Mouse (Mus musculus) adrenal gland, postnatal 4 days (tissue): Measurements from ENCODE around the gene Depdc5. TPM values are rescaled to one million over a fixed set of nuclear protein-coding genes. Genes with fewer than 3 reads are reported as not detected.
"Not testable (repeated sequence)": the region's sequence is repeated elsewhere in the genome, so short reads cannot be mapped to it uniquely, and the experiment has no call there.

Experiments
- DNase-seq, 2 experiments: peaks; one replicate each; pipeline ENCODE4 v3.0.0; 2021 to 2022; ENCODE audit warnings: low spot score in 2 of 2, mixed read lengths in 2 of 2
- total RNA-seq, 2 experiments: library from RNA; stranded (reverse); gene quantifications; 2 replicates each; pipeline ENCODE4 v1.2.3; 2021

Depdc5 gene
- total RNA-seq, 2 experiments from 2014 or later: 37.7 to 43.5 TPM

DNA sequence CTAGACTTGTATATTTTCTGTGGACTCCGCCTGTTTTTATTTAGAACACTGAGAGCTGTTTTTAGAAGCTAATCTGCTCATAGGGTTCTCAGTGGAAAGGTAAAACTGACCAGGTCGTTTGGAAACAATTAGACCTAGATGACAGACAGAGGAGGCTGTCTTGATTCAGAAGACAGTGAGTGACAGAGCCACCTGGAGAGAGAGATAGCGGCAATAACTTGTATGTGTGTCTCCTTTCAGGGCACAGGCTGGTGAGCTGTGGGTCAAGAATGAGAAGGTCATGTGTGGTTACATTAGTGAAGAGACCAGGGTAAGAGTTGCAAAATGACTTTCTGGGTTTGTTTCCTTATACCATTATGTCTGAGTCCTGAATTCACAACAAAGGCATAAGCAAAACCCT lies 23.2 kb downstream of the Depdc5 start:
- no peak for DNase-seq

DNA sequence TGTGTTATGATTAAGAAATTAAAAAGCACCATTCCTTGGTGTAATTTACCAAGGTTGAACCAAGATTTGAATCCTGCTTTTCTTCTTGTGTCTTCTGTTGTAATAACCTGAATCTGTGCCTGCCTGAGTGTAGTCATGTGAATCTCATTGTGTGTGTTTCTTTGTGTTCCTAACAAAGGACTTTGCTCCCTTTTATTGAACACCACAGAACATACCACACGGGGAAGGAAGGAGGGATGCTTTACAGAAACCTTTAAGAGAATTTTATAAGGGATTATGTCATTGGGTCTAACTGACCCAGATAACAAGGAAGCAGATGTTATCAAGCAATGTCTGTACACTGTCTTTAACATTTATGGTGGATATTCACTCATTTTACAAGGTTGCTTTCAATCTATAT lies 44.0 kb downstream of the Depdc5 start:
- no peak for DNase-seq

DNA sequence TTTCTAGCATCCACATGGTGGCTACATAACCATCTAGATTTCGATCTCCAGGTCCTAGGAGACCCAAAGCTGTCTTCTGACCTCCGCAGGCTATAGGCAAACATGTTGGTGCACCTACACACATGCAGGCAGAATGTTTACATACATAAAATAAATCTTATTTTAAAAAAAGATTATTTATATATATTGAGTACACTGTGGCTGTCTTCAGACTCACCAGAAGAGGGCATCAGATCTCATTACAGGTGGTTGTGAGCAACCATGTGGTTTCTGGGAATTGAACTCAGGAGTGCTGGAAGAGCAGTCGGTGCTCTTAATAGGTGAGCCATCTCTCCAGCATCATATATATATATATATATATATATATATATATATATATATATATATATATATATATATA lies 50.6 kb downstream of the Depdc5 start:
- no peak for DNase-seq

DNA sequence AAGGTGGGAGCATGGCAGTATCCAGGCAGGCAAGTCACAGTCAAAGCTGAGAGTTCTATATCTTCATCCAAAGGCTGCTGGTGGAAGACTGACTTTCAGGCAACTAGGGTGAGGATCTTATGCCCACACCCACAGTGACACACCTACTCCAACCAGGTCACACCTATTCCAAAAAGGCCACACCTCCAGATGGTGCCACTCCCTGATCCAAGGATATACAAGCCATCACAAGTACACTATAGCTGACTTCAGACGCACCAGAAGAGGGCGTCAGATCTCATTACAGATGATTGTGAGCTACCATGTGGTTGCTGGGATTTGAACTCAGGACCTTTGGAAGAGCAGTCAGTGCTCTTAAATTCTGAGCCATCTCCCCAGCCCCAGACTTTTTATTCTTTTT lies 55.8 kb downstream of the Depdc5 start:
- DNase-seq: not testable (repeated sequence)

DNA sequence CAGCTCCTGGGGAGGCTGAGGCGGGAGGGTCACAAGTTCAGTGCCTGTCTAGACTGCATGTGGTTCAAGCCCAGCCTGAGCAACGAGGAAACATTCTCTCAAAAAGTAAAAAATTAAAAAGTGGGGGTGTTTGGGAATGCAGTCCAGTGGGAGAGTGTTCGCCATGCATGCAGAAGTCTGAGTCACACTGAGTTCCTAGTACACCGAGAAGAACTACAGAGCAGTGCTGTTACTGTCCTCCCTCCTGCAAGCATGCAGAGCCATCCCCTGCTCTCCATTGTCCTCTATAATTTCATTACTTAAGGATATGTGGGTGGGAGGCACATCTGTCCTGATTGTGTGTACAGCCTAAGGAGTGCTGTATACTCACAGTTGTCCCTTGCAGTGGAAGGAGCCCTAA lies 59.4 kb downstream of the Depdc5 start:
- no peak for DNase-seq

DNA sequence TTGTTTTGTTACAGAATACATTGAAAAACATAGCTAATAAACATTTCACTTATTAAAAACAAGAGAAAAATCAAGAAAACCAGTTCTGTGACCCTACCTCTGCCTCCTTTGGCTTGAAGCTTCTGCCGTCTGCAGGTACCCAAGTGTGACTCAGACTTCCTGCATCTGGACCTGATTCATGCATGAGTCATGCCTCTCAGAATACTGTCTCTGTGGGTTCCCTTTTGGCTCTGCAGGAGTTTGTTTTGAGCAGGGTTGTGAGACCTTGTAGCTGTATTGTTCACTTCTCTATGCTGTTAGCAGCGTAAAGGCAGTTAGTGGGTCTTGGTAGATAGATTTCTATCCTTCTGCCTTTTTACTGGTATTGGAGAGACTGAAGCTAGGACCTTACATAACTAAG lies 67.3 kb downstream of the Depdc5 start:
- no peak for DNase-seq

DNA sequence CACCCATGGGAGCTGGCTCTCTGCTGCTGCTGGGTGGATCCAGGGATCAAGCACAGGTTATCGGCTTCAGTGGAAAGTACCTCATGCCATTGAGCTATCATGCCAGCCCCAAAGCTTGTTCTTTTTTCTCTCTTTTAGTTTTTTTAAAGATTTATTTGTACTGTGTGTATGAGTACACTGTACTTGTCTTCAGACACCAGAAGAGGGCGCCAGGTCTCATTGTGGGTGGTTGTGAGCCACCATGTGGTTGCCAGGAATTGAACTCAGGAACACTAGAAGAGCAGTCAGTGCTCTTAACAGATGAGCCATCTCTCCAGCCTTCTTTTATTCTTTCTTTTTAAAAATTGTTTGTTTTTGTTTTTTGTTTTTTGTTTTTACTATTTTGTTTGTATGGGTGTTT lies 71.2 kb downstream of the Depdc5 start:
- DNase-seq: no peak

DNA sequence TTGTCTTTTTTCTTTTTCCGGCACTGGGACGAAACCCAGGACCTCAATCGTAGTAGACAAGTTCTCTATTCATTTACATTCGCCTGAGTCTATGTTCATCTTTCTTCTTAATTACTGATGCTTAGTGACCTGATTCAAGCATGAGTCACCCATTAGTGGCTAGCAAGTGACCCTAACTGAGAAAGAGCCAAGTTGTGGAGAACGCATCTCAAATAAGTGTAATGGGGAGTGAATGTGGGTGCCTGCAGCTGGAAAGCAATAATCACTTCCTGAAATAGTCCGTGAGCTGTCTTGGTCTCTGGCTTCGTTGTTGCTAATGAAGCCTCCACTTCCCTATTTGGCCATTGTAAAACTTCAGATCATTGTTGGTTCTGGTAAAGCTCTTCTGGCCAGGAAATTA lies 77.1 kb downstream of the Depdc5 start:
- DNase-seq: no peak

DNA sequence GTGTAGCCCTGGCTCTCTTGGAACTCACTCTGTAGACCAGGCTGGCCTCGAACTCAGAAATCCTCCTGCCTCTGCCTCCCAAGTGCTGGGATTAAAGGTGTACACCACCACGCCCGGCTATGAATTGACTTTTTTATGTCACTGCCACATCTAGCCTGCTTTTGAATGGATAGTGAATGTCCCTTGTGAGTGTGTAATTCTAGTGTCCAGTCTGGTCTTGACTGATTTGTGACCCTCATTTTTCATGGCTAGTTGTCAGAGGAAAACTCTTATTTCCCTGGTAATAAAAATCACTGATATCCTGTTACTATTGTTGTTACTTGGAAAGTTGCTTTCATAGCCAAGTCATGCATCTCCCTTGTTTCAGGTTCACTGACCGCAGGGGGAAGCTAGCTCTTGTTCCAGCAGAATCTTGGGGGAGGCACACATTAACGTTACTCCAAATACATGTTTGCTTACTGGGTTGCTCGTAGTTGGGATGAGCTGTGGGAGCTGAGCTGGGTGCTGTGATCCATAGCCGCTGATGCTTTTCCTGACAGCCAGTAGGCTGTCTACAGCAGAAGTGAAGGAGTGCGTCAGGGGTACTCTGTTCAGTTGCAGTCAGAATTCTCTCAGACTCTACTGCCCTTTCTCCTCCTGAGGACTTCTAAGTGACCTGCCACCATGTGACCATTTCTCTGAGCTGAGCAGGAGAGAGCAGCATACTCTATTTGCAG lies 77.9 kb downstream of the Depdc5 start:
- DNase-seq: no peak

DNA sequence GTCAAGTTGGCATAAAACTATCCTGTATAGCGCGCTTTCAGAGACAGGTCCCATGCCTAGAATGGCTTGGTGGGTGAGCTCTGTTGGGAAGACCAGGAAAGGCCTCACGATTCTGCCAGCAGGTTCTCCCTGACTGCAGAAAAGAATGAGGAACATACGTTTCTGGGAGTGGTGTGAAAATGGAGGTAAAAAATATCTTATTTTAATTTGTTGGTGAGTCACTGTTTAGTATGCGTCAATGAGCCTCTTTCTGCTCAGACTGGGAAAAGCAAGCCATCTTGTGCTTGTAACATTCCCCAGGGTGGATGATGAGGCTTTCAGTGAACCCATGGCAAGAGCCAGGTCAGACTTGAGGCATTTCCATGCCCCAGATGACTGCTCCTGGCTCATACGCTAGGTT lies 86.6 kb downstream of the Depdc5 start:
- no peak for DNase-seq

DNA sequence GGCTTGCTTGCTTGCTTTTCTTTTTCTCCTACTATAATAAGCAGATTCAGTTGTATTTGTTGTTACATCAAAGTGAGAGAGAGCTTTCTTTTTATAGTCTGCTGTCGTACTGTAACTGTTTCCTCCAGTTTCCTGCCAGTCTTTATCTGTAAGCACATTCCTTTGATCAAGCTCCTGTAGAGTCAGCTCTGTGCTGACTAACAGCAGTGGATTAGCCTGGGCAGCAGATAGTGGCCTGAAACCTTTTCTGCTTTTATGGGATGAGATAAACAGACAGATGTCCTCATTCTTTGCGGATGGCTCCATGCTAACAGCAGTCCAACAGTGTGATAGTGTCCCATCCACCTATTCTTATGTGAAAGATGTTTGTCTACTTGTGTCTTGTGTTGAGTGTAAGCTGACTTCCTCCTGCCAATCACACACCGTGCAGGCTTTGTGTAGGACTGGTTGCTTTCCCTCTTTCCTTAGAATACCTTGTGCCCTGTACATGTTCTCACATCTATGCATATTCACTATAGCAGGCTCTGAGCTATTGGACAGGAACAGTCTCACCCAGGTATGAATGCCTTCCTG lies 87.3 kb downstream of the Depdc5 start:
- DNase-seq: no peak

DNA sequence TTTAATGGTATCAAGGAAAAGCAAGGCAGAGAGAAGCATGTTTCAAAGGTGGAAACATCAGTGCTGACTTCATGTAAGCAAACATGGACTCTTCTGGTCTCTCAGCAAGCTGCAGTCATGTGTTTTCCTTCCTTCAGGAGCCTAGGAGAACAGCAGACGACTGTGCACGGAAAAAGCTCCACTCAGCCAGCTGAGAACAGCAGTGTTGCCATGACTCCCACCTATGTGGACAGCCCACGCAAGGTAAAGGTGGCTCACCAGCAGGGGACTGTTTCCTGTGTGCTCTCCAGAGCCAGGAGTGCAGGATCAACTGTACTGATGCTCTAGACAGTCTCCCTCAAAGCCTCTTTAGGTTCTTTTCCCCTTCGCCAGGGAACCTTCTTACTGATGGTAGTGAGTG lies 92.2 kb downstream of the Depdc5 start:
- no peak for DNase-seq

DNA sequence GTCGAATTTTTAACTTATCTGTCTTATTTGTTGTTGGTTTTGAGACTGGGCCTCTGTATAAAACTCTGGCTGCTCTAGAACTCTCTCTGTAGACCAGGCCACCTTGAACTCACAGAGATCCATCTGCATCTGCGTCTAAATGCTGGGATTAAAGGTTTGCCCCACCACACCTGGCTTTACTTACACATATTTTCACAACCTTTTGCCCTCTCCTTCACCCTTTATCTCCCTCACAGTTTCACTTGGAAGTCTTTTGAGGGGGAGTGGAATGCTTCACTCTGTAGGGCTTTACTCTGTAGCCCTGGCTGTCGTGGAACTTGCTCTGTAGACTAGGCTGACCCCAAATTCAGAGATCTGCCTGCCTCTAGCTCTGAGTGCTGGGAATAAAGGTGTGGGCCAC lies 98.1 kb downstream of the Depdc5 start:
- no peak for DNase-seq

DNA sequence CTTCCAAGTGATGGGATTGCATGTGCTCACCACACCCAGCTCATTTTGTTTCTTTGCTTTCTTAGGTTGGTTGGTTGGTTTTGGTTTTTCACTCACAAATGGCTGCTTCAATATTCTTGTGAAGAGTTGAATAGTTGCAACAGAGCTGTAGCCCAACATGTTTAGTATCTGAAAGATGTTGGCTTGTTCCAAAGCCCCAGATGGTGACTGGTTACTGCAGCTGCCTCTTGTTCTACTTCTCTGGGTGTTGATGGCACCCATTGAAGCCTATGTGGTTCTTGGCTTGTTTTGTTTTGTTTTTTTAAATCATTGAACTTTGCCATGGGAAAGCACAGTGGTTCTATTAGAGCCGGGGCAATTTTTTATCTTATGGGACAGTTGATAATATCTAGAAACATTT lies 99.1 kb downstream of the Depdc5 start:
- no peak for DNase-seq

DNA sequence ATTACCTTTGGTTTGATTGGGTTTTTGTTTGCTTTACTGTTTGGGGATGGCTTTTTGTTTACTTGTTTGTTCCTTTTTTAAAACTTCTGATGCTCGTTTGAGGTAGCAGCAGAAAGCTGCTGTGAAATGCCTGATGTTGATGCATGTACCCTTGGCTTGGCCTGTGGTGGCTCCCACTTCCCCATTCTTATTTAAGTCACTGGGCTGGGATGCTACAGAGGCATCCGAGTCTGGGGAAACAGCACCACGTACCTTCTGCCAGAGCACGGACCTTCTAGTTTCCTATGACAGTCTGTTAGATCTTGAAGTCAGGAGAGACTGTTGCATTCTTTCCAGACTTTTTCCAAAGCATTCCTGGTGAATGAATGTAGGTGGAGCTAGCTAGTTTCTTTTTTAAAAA lies 113.0 kb downstream of the Depdc5 start:
- no peak for DNase-seq

DNA sequence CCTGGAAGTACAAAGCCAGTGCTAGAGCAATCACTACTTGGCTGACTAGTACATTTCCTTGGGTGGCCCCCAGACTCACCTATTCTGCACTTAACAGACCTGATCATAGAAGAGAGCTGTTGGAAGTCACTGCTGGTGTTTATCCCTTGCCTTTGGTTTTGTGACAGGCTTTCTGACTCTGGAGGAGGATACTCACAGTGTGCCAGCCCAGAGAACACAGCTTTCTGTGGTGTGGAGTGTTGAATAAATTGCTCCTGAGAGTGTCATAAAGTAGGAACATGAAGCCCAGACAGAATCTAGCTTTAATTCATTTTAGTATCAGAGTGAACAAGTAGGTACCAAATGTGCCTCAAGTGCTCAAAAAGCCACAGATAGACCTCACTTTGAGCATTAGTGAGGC lies 113.7 kb downstream of the Depdc5 start:
- no peak for DNase-seq

DNA sequence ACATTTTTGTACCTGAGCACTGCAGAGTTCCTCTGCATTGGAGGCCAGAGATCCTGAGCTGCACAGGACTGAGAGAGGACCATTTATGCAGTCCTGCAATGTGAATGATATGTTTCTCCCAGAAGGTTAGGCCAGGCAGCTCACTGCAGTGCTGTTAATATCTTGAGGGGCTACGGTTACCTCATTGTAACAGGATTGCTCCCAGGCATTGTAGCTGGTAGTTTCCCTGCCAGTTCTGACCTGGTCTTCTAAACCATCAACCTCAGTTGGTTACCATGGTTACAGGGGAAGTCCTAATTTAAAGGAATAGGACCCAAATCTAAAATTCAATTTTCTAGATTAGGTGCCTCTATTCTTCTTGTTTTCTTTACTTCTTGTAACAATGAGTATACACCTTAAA lies 121.9 kb downstream of the Depdc5 start:
- no peak for DNase-seq

DNA sequence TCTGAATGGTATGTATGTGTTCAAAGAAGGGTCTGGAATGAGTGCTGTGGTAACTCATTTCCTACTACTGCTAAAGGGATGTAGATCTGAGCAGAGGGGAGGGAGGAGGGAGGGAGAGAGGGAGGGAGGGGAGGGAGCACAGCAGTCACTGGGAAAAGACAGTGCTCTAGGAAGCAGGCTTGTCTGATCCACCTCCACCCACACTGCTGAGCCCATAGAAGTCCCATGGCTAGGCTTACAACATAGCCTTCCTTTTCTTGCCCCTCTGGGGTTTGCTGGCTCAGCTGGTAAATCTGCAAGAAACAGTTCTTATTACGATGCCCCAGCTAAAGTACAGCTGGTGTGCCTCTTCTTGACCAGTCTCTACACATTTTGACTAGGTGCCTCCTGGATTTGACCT lies 124.4 kb downstream of the Depdc5 start:
- DNase-seq: no peak

DNA sequence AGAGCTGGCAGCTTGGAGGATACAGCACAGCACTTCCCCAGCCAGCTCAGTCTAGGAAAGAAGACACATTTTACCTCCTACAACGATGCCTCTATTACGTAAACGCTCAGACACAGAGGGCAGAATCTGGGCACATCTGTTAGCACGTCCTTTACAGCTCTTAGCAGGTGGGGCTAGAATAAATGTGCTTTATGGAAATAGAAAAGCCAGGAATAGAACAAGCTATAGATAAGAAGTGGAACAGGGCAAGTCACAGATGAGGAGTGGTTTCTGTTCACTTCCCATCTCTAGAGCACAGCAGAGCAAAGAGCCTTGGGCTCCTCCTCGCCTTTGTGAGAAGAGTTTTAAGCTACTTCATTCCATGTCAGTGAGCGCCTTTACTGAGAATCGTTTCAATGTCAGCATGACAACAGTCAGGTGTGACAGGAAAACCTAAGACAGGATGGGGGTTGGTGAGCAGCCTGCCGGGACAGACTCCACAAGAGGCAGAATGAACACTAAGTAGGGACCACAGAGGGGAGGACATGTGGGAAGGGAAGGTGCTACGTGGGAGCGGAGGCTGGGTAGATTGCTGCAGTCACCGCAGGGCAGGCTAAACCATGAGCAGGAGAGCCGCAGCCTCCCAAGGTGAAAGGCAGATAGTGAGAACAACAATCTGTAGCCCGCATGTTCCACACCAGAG lies 126.6 kb downstream of the Depdc5 start:
- DNase-seq: no peak

DNA sequence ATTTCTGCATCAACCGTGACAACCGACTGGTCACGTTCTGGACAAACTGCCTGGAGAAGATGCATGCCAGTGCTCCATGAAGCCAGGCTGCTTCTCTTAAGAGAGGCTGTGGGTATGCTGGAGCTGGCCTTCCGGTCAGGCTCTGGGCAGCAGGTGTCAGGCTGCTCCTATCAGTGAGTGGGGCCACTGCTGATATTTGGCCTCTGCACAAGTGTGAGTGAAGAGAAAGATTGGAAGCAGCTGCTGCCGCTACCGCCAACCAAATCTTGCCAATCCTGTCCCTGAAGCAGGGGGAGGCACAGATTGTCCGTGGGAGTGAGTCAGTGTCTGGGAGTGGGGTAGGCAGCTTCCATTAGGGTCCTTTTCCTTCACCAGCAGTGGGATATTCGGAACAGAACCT lies 127.7 kb downstream of the Depdc5 start:
- no peak for DNase-seq

DNA sequence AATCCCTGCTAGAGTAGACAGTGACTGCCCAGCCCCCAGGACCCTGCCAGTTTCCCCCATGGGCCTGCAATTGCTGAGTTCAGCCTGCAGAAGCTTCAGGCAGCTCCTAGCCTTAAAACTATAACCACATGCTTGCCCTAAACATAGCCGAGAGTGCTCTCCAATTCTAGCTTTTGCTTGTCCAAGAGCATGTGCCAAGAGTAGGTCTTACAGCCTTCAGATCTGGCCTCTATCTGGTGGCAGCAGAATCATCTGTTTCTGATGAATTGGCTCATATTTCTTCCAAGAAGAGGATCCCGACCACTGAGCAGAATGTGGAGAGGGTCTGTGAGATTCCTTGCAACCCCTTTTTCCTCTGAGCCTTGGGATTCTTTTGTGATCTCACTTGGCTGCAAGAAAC lies 131.0 kb downstream of the Depdc5 start:
- DNase-seq: no peak

DNA sequence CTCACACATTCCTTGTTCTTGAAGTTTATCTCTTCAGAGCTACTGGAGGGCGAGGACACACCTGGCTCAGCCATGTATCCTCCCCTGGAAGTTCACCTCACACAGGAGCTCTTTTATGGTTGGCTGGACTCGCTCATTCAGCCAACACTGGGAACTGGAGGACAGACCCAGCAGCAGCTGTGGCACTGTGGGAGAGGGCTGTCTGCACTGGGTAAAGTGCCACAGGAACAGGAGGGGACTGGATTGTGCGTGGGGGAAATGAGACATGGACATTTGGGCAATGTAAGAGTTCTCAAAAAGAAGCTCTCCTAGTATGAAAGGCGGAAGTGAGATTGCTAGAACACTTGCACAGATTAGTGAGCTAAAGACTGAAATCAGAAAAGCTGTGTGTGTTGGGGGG lies 132.3 kb downstream of the Depdc5 start:
- no peak for DNase-seq

DNA sequence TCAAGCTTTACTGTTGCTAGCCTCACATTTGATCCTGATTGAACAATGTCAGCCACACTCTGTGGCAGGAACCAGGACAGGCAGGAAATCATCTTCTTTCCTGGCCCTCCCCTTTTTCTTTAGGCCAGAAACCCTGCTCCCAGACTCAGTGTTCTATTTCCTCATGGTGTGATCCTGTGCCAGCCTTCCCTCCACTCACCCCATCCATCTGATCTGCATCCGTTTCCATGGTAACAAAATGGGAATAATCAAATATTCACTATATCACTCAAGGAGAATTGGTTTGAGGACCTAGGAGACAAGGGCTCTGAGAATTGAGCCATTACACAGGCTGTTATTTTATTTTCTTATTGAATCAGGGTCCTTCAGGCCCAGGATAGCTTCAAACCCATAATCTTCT lies 133.1 kb downstream of the Depdc5 start:
- no peak for DNase-seq
